Mouse (Mus musculus): ENCODE measurements at regions not wholly inside any gene's neighbourhood (a gene's known extent, or its start where the extent isn't known, plus 50 kb on each side); places are given as distances from the start of the nearest gene placed in this dataset.

- no peak overlapping the region for H3K4me2 ChIP-seq
- WGBS (ENCODE audit: insufficient replicate concordance): 69% methylated on average over 1 of the region's 1 CpGs
- H3K4me1 ChIP-seq (ENCODE audit: control insufficient read depth, insufficient read depth, low read length): no peaks in the 10 kb centered on the region
- no peak for ATAC-seq (replicated peaks; ENCODE audit: insufficient number of reproducible peaks, low FRiP score, low TSS enrichment)
- no peak overlapping the region for H3K27ac ChIP-seq (ENCODE audit: low read depth, low read length)
- H3K36me3 ChIP-seq (ENCODE audit: control insufficient read depth, insufficient read depth, low read length): no peaks in the 10 kb centered on the region
- no peaks in the 10 kb centered on the region for H3K27me3 ChIP-seq (ENCODE audit: control insufficient read depth, insufficient read depth, low read length)
- no peak overlapping the region for H3K4me3 ChIP-seq (ENCODE audit: low read depth, low read length)
- no peak overlapping the region for H3K9ac ChIP-seq (ENCODE audit: low read depth, low read length)
- H3K9me3 ChIP-seq (replicated peaks; ENCODE audit: control insufficient read depth, low read length): no peaks in the 10 kb centered on the region
These were observed 140.5 kb upstream of the Mctp2 start for GRCm38 (mm10) chr7:72446911-72447310.

GRCm38 (mm10) chr7:72462978-72463377 lies 156.6 kb upstream of the Mctp2 start:
- Histone ChIP-seq H3K27me3 (ENCODE audit: control insufficient read depth, insufficient read depth, low read length) (no peaks in the 10 kb centered on the region), H3K4me1 (ENCODE audit: control insufficient read depth, insufficient read depth, low read length) (no peaks in the 10 kb centered on the region), H3K4me3 (ENCODE audit: low read depth, low read length) (no peak overlapping the region), H3K9ac (ENCODE audit: low read depth, low read length) (no peak overlapping the region), H3K9me3 (replicated peaks; ENCODE audit: control insufficient read depth, low read length) (no peaks in the 10 kb centered on the region), H3K4me2 (no peak overlapping the region), H3K27ac (ENCODE audit: low read depth, low read length) (no peak overlapping the region), H3K36me3 (ENCODE audit: control insufficient read depth, insufficient read depth, low read length) (no peaks in the 10 kb centered on the region)
- WGBS (ENCODE audit: insufficient replicate concordance): 78% methylated on average over 4 of the region's 4 CpGs
- no peak for ATAC-seq (replicated peaks; ENCODE audit: insufficient number of reproducible peaks, low FRiP score, low TSS enrichment)

- no peak overlapping the region for H3K4me2 ChIP-seq
- no peak for ATAC-seq (replicated peaks; ENCODE audit: insufficient number of reproducible peaks, low FRiP score, low TSS enrichment)
- H3K4me1 ChIP-seq (ENCODE audit: control insufficient read depth, insufficient read depth, low read length): no peaks in the 10 kb centered on the region
These were observed 158.2 kb upstream of the Mctp2 start for GRCm38 (mm10) chr7:72464658-72465057.

GRCm38 (mm10) chr7:72469691-72470090 lies 163.3 kb upstream of the Mctp2 start:
- Histone ChIP-seq H3K27ac (ENCODE audit: low read depth, low read length) (no peak overlapping the region), H3K9me3 (replicated peaks; ENCODE audit: control insufficient read depth, low read length) (no peaks in the 10 kb centered on the region), H3K4me2 (no peak overlapping the region), H3K4me1 (ENCODE audit: control insufficient read depth, insufficient read depth, low read length) (no peaks in the 10 kb centered on the region), H3K9ac (ENCODE audit: low read depth, low read length) (no peak overlapping the region), H3K27me3 (ENCODE audit: control insufficient read depth, insufficient read depth, low read length) (no peaks in the 10 kb centered on the region), H3K4me3 (ENCODE audit: low read depth, low read length) (no peak overlapping the region), H3K36me3 (ENCODE audit: control insufficient read depth, insufficient read depth, low read length) (no peaks in the 10 kb centered on the region)
- ATAC-seq (replicated peaks; ENCODE audit: insufficient number of reproducible peaks, low FRiP score, low TSS enrichment): no peak
- WGBS (ENCODE audit: insufficient replicate concordance): 59% methylated on average over 2 of the region's 2 CpGs

More at GRCm38 (mm10) chr7:72464658-72465057, 158.2 kb upstream of the Mctp2 start:
- Histone ChIP-seq H3K27ac (ENCODE audit: low read depth, low read length) (no peak overlapping the region), H3K36me3 (ENCODE audit: control insufficient read depth, insufficient read depth, low read length) (no peaks in the 10 kb centered on the region), H3K4me3 (ENCODE audit: low read depth, low read length) (no peak overlapping the region), H3K9me3 (replicated peaks; ENCODE audit: control insufficient read depth, low read length) (no peaks in the 10 kb centered on the region), H3K9ac (ENCODE audit: low read depth, low read length) (no peak overlapping the region), H3K27me3 (ENCODE audit: control insufficient read depth, insufficient read depth, low read length) (no peaks in the 10 kb centered on the region)
- WGBS (ENCODE audit: insufficient replicate concordance): 81% methylated on average over 1 of the region's 1 CpGs

GRCm38 (mm10) chr7:72474751-72475150 lies 168.3 kb upstream of the Mctp2 start:
- H3K27me3 ChIP-seq (ENCODE audit: control insufficient read depth, insufficient read depth, low read length): no peaks in the 10 kb centered on the region
- H3K4me2 ChIP-seq: no peak overlapping the region
- H3K4me3 ChIP-seq (ENCODE audit: low read depth, low read length): no peak overlapping the region
- no peak for ATAC-seq (replicated peaks; ENCODE audit: insufficient number of reproducible peaks, low FRiP score, low TSS enrichment)
- H3K4me1 ChIP-seq (ENCODE audit: control insufficient read depth, insufficient read depth, low read length): no peaks in the 10 kb centered on the region
- H3K36me3 ChIP-seq (ENCODE audit: control insufficient read depth, insufficient read depth, low read length): no peaks in the 10 kb centered on the region
- no peak overlapping the region for H3K9ac ChIP-seq (ENCODE audit: low read depth, low read length)
- 49% methylated on average over 4 of the region's 4 CpGs for WGBS (ENCODE audit: insufficient replicate concordance)
- H3K9me3 ChIP-seq (replicated peaks; ENCODE audit: control insufficient read depth, low read length): no peaks in the 10 kb centered on the region
- H3K27ac ChIP-seq (ENCODE audit: low read depth, low read length): no peak overlapping the region

GRCm38 (mm10) chr7:72478936-72479335 lies 172.5 kb upstream of the Mctp2 start:
- Histone ChIP-seq H3K9me3 (replicated peaks; ENCODE audit: control insufficient read depth, low read length) (no peaks in the 10 kb centered on the region), H3K4me1 (ENCODE audit: control insufficient read depth, insufficient read depth, low read length) (no peaks in the 10 kb centered on the region), H3K9ac (ENCODE audit: low read depth, low read length) (no peak overlapping the region), H3K27me3 (ENCODE audit: control insufficient read depth, insufficient read depth, low read length) (no peaks in the 10 kb centered on the region), H3K36me3 (ENCODE audit: control insufficient read depth, insufficient read depth, low read length) (no peaks in the 10 kb centered on the region), H3K4me3 (ENCODE audit: low read depth, low read length) (no peak overlapping the region), H3K27ac (ENCODE audit: low read depth, low read length) (no peak overlapping the region), H3K4me2 (no peak overlapping the region)
- 51% methylated on average over 1 of the region's 1 CpGs for WGBS (ENCODE audit: insufficient replicate concordance)
- ATAC-seq (replicated peaks; ENCODE audit: insufficient number of reproducible peaks, low FRiP score, low TSS enrichment): no peak

- 94% methylated on average over 2 of the region's 2 CpGs for WGBS (ENCODE audit: insufficient replicate concordance)
- no peaks in the 10 kb centered on the region for H3K27me3 ChIP-seq (ENCODE audit: control insufficient read depth, insufficient read depth, low read length)
- ATAC-seq (replicated peaks; ENCODE audit: insufficient number of reproducible peaks, low FRiP score, low TSS enrichment): no peak
- H3K4me1 ChIP-seq (ENCODE audit: control insufficient read depth, insufficient read depth, low read length): no peaks in the 10 kb centered on the region
- H3K4me3 ChIP-seq (ENCODE audit: low read depth, low read length): no peak overlapping the region
- no peaks in the 10 kb centered on the region for H3K9me3 ChIP-seq (replicated peaks; ENCODE audit: control insufficient read depth, low read length)
- no peak overlapping the region for H3K27ac ChIP-seq (ENCODE audit: low read depth, low read length)
- no peaks in the 10 kb centered on the region for H3K36me3 ChIP-seq (ENCODE audit: control insufficient read depth, insufficient read depth, low read length)
- H3K4me2 ChIP-seq: no peak overlapping the region
- H3K9ac ChIP-seq (ENCODE audit: low read depth, low read length): no peak overlapping the region
These were observed 174.9 kb upstream of the Mctp2 start for GRCm38 (mm10) chr7:72481275-72481674.

GRCm38 (mm10) chr7:72490161-72490560 lies 183.8 kb upstream of the Mctp2 start:
- no peak overlapping the region for H3K4me2 ChIP-seq
- ATAC-seq (replicated peaks; ENCODE audit: insufficient number of reproducible peaks, low FRiP score, low TSS enrichment): no peak

GRCm38 (mm10) chr7:72493292-72493691 lies 186.9 kb upstream of the Mctp2 start:
- H3K27ac ChIP-seq (ENCODE audit: low read depth, low read length): no peak overlapping the region
- H3K9me3 ChIP-seq (replicated peaks; ENCODE audit: control insufficient read depth, low read length): no peaks in the 10 kb centered on the region
- H3K36me3 ChIP-seq (ENCODE audit: control insufficient read depth, insufficient read depth, low read length): no peaks in the 10 kb centered on the region
- H3K9ac ChIP-seq (ENCODE audit: low read depth, low read length): no peak overlapping the region
- H3K4me1 ChIP-seq (ENCODE audit: control insufficient read depth, insufficient read depth, low read length): no peaks in the 10 kb centered on the region
- ATAC-seq (replicated peaks; ENCODE audit: insufficient number of reproducible peaks, low FRiP score, low TSS enrichment): no peak
- no peaks in the 10 kb centered on the region for H3K27me3 ChIP-seq (ENCODE audit: control insufficient read depth, insufficient read depth, low read length)
- no peak overlapping the region for H3K4me3 ChIP-seq (ENCODE audit: low read depth, low read length)
- no peak overlapping the region for H3K4me2 ChIP-seq

More at GRCm38 (mm10) chr7:72490161-72490560, 183.8 kb upstream of the Mctp2 start:
- Histone ChIP-seq H3K27me3 (ENCODE audit: control insufficient read depth, insufficient read depth, low read length) (no peaks in the 10 kb centered on the region), H3K9ac (ENCODE audit: low read depth, low read length) (no peak overlapping the region), H3K27ac (ENCODE audit: low read depth, low read length) (no peak overlapping the region), H3K4me3 (ENCODE audit: low read depth, low read length) (no peak overlapping the region), H3K4me1 (ENCODE audit: control insufficient read depth, insufficient read depth, low read length) (no peaks in the 10 kb centered on the region), H3K9me3 (replicated peaks; ENCODE audit: control insufficient read depth, low read length) (no peaks in the 10 kb centered on the region), H3K36me3 (ENCODE audit: control insufficient read depth, insufficient read depth, low read length) (no peaks in the 10 kb centered on the region)
